Mouse (Mus musculus): ENCODE measurements at regions not wholly inside any gene's neighbourhood (a gene's known extent, or its start where the extent isn't known, plus 50 kb on each side); places are given as distances from the start of the nearest gene placed in this dataset.
A peak's percentile ranks its signal among the peaks of the same experiment; 100 is the strongest.

GRCm38 (mm10) chr6:108606231-108606630 lies 54.2 kb upstream of the Bhlhe40 start:
- peak; percentile 87 for DNase-seq

- no peak for DNase-seq
Observed at GRCm38 (mm10) chr6:108608308-108608707, 52.1 kb upstream of the Bhlhe40 start.

Data from kidney, adult 9 months (tissue).